Mouse (Mus musculus) intestine, postnatal 0 days (tissue): ENCODE measurements around the gene Olfr221. TPM values are rescaled to one million over a fixed set of nuclear protein-coding genes. Genes with fewer than 3 reads are reported as not detected.

Experiments used
- ATAC-seq: fragments of 200-750 bp; cut with Nextera tagmentation; 2 replicates; pipeline ENCODE4 v1.8.0; 2017; ENCODE audit warnings: mild to moderate bottlenecking, moderate TSS enrichment, moderate library complexity
- H3K27ac ChIP-seq: fragments of 300-500 bp; sonication (generic); 2 replicates; pipeline ENCODE4 v1.5.1; 2014; ENCODE audit warnings: mild to moderate bottlenecking, low read depth, low read length, moderate library complexity
- H3K27me3 ChIP-seq: fragments of 300-500 bp; sonication (generic); replicated peaks from 2 replicates; pipeline ENCODE4 v1.6.1; 2014; ENCODE audit warnings: low read length, mixed read lengths; ENCODE audit not compliant: control insufficient read depth, insufficient read depth
- H3K36me3 ChIP-seq: fragments of 300-500 bp; sonication (generic); 2 replicates; pipeline ENCODE4 v1.6.1; 2014; ENCODE audit warnings: mild to moderate bottlenecking, moderate library complexity; ENCODE audit not compliant: control insufficient read depth, insufficient read depth
- H3K4me1 ChIP-seq: fragments of 300-500 bp; sonication (generic); replicated peaks from 2 replicates; pipeline ENCODE4 v1.6.1; 2014; ENCODE audit warnings: antibody characterized with exemption, low read length, mixed read lengths; ENCODE audit not compliant: control insufficient read depth, insufficient read depth
- H3K4me2 ChIP-seq: fragments of 300-500 bp; sonication (generic); replicated peaks from 2 replicates; pipeline ENCODE4 v1.6.1; 2014; ENCODE audit warnings: low read depth, mild to moderate bottlenecking, moderate library complexity
- H3K4me3 ChIP-seq: fragments of 300-500 bp; sonication (generic); 2 replicates; pipeline ENCODE4 v1.5.1; 2014; ENCODE audit warnings: low read depth, low read length
- H3K9ac ChIP-seq: fragments of 300-500 bp; sonication (generic); 2 replicates; pipeline ENCODE4 v1.6.1; 2014; ENCODE audit warnings: mild to moderate bottlenecking, low read depth, low read length
- H3K9me3 ChIP-seq: fragments of 300-500 bp; sonication (generic); 2 replicates; pipeline ENCODE4 v1.6.1; 2016; ENCODE audit warnings: mixed run types; ENCODE audit not compliant: control insufficient read depth
- CTCF ChIP-seq: sonication (generic); IDR thresholded peaks from 2 replicates; pipeline ENCODE4 v1.5.1; 2016; ENCODE audit warnings: low read depth, mild to moderate bottlenecking, control low read depth, antibody characterized with exemption, moderate library complexity
- WGBS: fragments of 180-500 bp; shearing (Covaris S2); extraction: QIAGEN DNeasy Blood & Tissue Kit; methylation state at CpG from one replicate; pipeline ENCODE4 v1.1.7; 2014; 5-methylcytosine and 5-hydroxymethylcytosine counted together
- polyA plus RNA-seq: library from polyadenylated mRNA; unstranded; fragments of >200 nt; fragmentation: Nextera tagmentation; extraction: Ambion mirVana; gene quantifications from 2 replicates; pipeline ENCODE4 v1.2.1, GENCODE M21; 2015

The Olfr221 gene
- polyA plus RNA-seq, 1 experiment from 2014 or later: not detected

DNA sequence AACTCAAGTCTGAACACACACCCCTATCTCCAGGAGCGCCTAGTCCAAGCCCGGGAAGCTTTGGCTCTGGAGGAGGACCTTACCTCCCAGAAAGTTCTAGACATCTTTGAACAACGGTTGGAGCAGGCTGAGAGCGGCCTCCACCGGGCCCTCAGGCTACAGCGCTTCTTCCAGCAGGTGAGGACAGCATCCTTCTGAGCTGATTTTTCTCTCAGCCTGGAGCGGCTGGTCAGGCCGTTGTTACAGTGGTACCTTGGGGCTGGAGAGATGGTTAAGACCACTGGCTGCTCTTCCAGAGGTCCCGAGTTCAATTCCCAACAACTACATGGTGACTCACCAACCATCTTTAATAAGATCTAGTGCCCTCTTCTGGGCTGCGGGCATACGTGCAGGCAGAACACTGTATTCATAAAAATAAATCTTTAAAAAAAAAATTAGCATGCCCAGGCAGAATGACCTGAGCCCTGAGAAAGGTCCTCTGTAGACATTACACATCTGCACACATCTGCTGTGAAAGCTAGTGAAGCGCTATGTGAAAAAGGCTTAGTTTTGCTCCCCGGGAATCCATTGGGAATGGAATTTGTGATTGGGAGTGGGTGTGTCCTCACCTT is 45.9 kb downstream of the Olfr221 start:
- Histone ChIP-seq H3K4me3 (no peak overlapping the region), H3K27ac (no peak overlapping the region), H3K9me3 (no peaks in the 10 kb centered on the region), H3K4me1 (no peaks in the 10 kb centered on the region), H3K27me3 (no peaks in the 10 kb centered on the region), H3K36me3 (peaks cover 34% of the 10 kb centered on the region; the same call in 1 of the 2 replicates), H3K9ac (no peak overlapping the region), H3K4me2 (no peak overlapping the region)
- TF ChIP-seq CTCF: peak; percentile 52
- 82% methylated on average over 13 of the region's 13 CpGs for WGBS
- no peak for ATAC-seq

DNA sequence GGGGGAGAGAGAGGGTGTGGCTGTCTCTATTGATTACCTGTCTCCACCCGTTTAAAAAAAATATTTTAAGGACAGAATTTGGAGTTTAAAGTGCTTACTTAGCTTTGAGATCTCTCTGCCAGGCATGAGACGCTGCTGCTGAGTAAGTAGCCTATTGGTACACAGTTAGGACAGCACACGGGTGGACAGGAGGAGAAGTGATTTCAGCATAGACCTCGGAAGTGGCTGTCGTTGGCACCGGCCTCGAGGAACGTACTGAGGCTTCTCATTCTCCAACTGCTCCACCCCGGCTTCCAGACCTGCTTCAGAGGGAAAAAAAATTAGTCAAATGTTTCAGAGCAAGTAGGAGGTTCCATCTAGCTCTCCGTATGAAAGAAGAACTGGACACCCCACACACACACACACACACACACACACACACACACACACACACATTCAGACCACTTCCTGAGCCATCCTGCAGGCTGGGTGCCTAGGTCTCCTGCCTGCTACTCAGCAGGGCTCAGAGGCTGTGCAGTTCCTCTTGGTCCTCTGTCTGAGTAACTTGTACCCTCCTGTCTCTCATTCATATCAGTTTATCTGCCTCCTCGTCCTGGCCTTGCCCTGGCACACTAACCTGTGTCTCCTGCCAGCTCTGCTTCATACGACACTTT is 46.9 kb downstream of the Olfr221 start:
- H3K9me3 ChIP-seq: no peaks in the 10 kb centered on the region
- no peaks in the 10 kb centered on the region for H3K27me3 ChIP-seq
- H3K4me3 ChIP-seq: no peak overlapping the region
- 55% methylated on average over 12 of the region's 12 CpGs for WGBS
- peaks cover 38% of the 10 kb centered on the region; the same call in 1 of the 2 replicates for H3K36me3 ChIP-seq
- no peaks in the 10 kb centered on the region for H3K4me1 ChIP-seq
- H3K27ac ChIP-seq: no peak overlapping the region
- no peak for TF ChIP-seq CTCF
- ATAC-seq: no peak
- H3K4me2 ChIP-seq: no peak overlapping the region
- H3K9ac ChIP-seq: no peak overlapping the region

DNA sequence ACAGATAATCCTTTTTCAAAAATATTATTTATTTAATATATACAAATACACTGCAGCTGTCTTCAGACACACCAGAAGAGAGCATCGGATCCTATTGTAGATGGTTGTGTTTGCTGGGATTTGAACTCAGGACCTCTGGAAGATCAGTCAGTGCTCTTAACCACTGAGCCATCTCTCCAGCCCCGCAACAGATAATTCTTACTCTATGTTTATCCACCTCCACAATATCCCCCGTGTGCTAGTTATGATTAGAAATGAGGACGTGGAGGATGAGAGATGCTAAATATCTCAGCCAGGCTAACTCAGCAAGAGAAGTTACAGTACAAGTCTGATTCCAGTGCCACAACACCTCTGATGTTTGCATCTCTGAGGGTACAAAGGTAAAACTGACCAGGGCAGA is 47.8 kb downstream of the Olfr221 start:
- H3K9me3 ChIP-seq: no peaks in the 10 kb centered on the region
- H3K4me1 ChIP-seq: no peaks in the 10 kb centered on the region
- ATAC-seq: no peak
- H3K4me2 ChIP-seq: no peak overlapping the region
- peaks cover 38% of the 10 kb centered on the region; the same call in 1 of the 2 replicates for H3K36me3 ChIP-seq
- no peaks in the 10 kb centered on the region for H3K27me3 ChIP-seq
- H3K9ac ChIP-seq: no peak overlapping the region
- 83% methylated on average over 4 of the region's 4 CpGs for whole genome bisulfite sequencing
- TF ChIP-seq CTCF: no peak
- H3K4me3 ChIP-seq: no peak overlapping the region
- H3K27ac ChIP-seq: no peak overlapping the region

DNA sequence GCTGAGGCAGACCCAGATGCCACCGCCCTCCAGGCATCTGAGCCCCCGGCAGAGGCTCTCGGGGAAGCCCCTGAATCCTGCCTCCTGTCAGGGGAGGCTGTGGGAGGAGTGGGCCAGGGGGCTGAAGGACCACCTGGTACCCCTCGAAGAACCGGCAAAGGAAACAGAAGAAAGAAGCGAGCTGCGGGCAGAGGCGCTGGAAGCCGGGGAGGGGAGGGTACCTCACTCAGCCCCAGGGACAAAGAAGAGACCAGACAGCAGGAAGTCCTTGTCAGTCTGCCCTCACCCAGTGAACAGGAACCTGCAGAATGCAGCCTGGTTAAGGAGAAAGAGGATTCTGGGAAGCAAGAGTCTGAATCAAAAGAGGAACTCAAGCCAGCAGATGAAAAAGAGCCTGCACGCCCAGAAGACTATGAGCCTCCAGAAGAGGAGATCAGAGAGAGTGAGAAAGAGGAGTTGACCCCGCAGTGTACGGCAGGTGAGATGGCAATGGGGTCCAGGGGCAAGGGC is 52.7 kb downstream of the Olfr221 start:
- TF ChIP-seq CTCF: no peak
- 79% methylated on average over 12 of the region's 12 CpGs for WGBS
- Histone ChIP-seq H3K27ac (no peak overlapping the region), H3K4me3 (no peak overlapping the region), H3K4me1 (no peaks in the 10 kb centered on the region), H3K4me2 (no peak overlapping the region), H3K36me3 (peaks cover 25% of the 10 kb centered on the region; the same call in 1 of the 2 replicates), H3K9ac (no peak overlapping the region), H3K27me3 (no peaks in the 10 kb centered on the region), H3K9me3 (no peaks in the 10 kb centered on the region)
- ATAC-seq: no peak

DNA sequence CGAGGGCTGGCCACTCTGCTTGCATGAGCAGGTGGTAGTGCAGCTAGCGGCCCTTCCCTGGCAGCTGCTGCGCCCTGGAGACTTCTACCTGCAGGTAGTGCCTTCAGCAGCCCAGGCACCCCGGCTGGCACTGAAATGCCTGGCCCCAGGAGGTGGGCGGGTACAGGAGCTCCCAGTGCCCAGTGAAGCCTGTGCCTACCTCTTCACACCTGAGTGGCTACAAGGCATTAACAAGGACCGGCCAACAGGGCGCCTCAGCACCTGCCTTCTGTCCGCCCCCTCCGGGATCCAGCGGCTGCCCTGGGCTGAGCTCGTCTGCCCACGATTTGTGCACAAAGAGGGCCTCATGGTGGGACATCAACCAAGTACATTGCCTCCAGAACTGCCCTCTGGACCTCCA is 53.5 kb downstream of the Olfr221 start:
- Histone ChIP-seq H3K4me2 (no peak overlapping the region), H3K4me1 (peaks cover 3% of the 10 kb centered on the region; the same call in 1 of the 2 replicates), H3K27ac (no peak overlapping the region), H3K36me3 (0 out of 2 replicates have a peak, but pooled peaks cover 22% of the 10 kb centered on the region), H3K9me3 (no peaks in the 10 kb centered on the region), H3K4me3 (no peak overlapping the region), H3K27me3 (no peaks in the 10 kb centered on the region), H3K9ac (no peak overlapping the region)
- ATAC-seq: no peak
- WGBS: 85% methylated on average over 12 of the region's 12 CpGs
- TF ChIP-seq CTCF: no peak

DNA sequence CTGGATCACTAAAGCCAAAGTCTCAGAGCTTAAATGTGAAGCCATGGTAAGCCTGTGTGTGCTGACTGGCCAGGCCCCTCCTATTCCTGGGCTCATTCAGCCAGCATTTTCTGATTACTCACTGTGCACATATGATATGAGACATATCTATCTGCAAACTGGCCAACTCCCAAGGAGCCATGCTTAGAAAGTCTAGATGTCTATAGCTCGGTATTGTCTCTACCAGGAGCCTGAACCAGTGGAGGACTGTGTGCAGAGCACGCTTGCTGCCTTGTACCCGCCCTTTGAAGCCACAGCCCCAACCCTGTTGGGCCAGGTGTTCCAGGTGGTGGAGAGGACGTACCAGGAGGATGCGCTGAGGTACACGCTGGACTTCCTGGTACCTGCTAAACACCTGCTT is 55.1 kb downstream of the Olfr221 start:
- Histone ChIP-seq H3K27me3 (no peaks in the 10 kb centered on the region), H3K36me3 (0 out of 2 replicates have a peak, but pooled peaks cover 22% of the 10 kb centered on the region), H3K9me3 (no peaks in the 10 kb centered on the region), H3K9ac (no peak overlapping the region), H3K4me1 (peaks cover 3% of the 10 kb centered on the region; the same call in 1 of the 2 replicates), H3K27ac (no peak overlapping the region), H3K4me3 (no peak overlapping the region), H3K4me2 (no peak overlapping the region)
- 53% methylated on average over 6 of the region's 6 CpGs for WGBS
- ATAC-seq: peak; percentile 34; the same call in 1 of the 2 replicates
- no peak for TF ChIP-seq CTCF
